Mouse (Mus musculus): ENCODE results near the gene Rhobtb3. TPM values are rescaled to one million over a fixed set of nuclear protein-coding genes. Genes with fewer than 3 reads are reported as not detected.

Gene Rhobtb3
- 2.3 and 11.0 TPM in 2 replicates for polyA plus RNA-seq (2011; ENCODE audit: insufficient read depth, insufficient read length, low replicate concordance, missing spikeins)

DNA sequence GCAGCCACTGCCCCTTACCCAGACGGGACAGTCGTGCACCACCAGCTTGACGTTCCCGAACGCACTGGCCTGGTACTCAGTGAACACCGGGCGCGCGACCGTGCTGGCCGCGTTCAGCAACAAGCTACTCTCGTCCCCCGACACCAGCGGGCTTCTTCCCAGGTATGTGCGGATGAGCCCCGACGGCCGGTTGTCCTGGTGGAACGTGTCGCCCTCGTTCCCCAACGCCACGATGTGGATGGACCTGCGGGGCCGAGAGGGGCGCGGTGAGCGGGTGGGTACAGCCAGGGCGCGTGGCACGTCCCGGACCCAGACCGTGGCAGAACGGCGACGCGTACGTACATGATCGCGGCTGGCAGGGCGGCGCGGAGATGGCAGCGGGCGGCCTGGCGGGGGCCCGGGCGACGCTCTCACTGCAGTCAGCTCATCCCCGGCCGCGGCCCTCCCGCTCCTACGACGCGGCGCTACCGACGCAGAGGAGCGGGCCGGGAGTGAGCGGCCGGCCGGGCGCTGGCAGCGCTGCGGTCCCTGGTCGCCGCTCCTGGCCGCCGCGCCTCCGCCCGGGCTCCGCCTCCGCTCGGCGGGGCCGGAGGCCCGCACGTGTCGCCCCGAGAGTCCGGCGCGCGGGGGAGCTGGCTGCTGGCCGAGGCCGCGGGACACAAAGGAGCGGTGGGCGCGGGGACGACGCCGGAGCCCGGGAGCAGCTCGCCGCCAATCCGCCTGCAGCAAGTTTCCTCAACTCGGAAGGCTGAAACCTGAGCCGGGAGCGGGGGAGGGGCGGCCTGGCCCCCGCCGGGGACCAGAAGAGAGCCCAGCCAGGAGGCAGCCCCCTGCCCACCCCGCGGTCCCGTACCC lies at the start of gene Rhobtb3:
Rhobtb3 (minus strand) TSS at position 737 of the 855 bp plus-strand sequence.
- H3K4me1 ChIP-seq (ENCODE audit: control insufficient read depth, insufficient read depth, low read length) = no peaks in the 10 kb centered on the region
- peak within 1 kb of the TSS; percentile 67 for H3K4me3 ChIP-seq (replicated peaks; ENCODE audit: control insufficient read depth, low read depth, low read length)
- under 1% methylated on average over 110 of the region's 110 CpGs for WGBS
- TF ChIP-seq CTCF (IDR thresholded peaks at IDR 0.05; ENCODE audit: control insufficient read depth, insufficient read depth, low read length) = no peak
- no peak for TF ChIP-seq POLR2A (IDR thresholded peaks at IDR 0.05; ENCODE audit: borderline replicate concordance, control insufficient read depth, low read depth, low read length)
- no peak within 1 kb of the TSS; the same call in 1 of the 2 replicates for H3K27ac ChIP-seq (ENCODE audit: control insufficient read depth, insufficient read depth, low read depth, low read length, poor library complexity)

GRCm38 (mm10) chr13:75992169-75993028 lies 48.7 kb upstream of the Rhobtb3 start:
- 10% methylated on average over 9 of the region's 9 CpGs for WGBS
- Histone ChIP-seq H3K4me3 (replicated peaks; ENCODE audit: control insufficient read depth, low read depth, low read length) (no peak overlapping the region), H3K4me1 (ENCODE audit: control insufficient read depth, insufficient read depth, low read length) (no peaks in the 10 kb centered on the region; the same call in 1 of the 2 replicates), H3K27ac (ENCODE audit: control insufficient read depth, insufficient read depth, low read depth, low read length, poor library complexity) (no peak overlapping the region)
- TF ChIP-seq CTCF (IDR thresholded peaks at IDR 0.05; ENCODE audit: control insufficient read depth, insufficient read depth, low read length) (no peak), POLR2A (IDR thresholded peaks at IDR 0.05; ENCODE audit: borderline replicate concordance, control insufficient read depth, low read depth, low read length) (no peak)

GRCm38 (mm10) chr13:75988096-75988495 lies 44.4 kb upstream of the Rhobtb3 start:
- no peaks in the 10 kb centered on the region; the same call in 1 of the 2 replicates for H3K4me1 ChIP-seq (ENCODE audit: control insufficient read depth, insufficient read depth, low read length)
- H3K27ac ChIP-seq (ENCODE audit: control insufficient read depth, insufficient read depth, low read depth, low read length, poor library complexity) = no peak overlapping the region
- WGBS = 78% methylated on average over 1 of the region's 1 CpGs
- TF ChIP-seq CTCF (IDR thresholded peaks at IDR 0.05; ENCODE audit: control insufficient read depth, insufficient read depth, low read length) = no peak
- TF ChIP-seq POLR2A (IDR thresholded peaks at IDR 0.05; ENCODE audit: borderline replicate concordance, control insufficient read depth, low read depth, low read length) = no peak
- no peak overlapping the region for H3K4me3 ChIP-seq (replicated peaks; ENCODE audit: control insufficient read depth, low read depth, low read length)

DNA sequence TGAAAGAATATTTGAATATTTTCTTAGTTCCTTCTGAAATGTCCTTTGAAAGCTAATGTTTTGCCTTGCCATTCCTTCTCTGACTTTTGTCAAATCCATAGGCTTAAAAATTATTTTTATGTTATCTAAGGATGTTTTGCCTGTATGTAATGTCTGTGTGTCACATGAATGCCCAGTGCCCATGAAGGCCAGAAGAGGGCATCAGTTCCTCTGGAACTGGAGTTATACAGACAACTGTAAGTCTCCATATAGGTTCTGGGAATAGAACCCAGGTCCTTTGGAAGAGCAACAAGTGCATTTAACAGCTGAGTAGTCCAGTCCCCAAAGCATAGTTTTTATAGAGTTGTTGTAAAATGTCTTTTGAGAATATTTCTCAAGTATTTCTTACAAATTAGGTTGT lies 38.2 kb upstream of the Rhobtb3 start:
- TF ChIP-seq POLR2A (IDR thresholded peaks at IDR 0.05; ENCODE audit: borderline replicate concordance, control insufficient read depth, low read depth, low read length) = no peak
- TF ChIP-seq CTCF (IDR thresholded peaks at IDR 0.05; ENCODE audit: control insufficient read depth, insufficient read depth, low read length) = peak; percentile 36
- Histone ChIP-seq H3K4me1 (ENCODE audit: control insufficient read depth, insufficient read depth, low read length) (no peaks in the 10 kb centered on the region), H3K27ac (ENCODE audit: control insufficient read depth, insufficient read depth, low read depth, low read length, poor library complexity) (no peak overlapping the region)

GRCm38 (mm10) chr13:75976649-75977048 lies 32.9 kb upstream of the Rhobtb3 start:
- no peaks in the 10 kb centered on the region; the same call in 1 of the 2 replicates for H3K4me1 ChIP-seq (ENCODE audit: control insufficient read depth, insufficient read depth, low read length)
- 84% methylated on average over 2 of the region's 2 CpGs for WGBS

More for the DNA sequence above, 38.2 kb upstream of the Rhobtb3 start:
- no peak overlapping the region for H3K4me3 ChIP-seq (replicated peaks; ENCODE audit: control insufficient read depth, low read depth, low read length)

GRCm38 (mm10) chr13:75976218-75976617 lies 32.5 kb upstream of the Rhobtb3 start:
- Histone ChIP-seq H3K4me1 (ENCODE audit: control insufficient read depth, insufficient read depth, low read length) (no peaks in the 10 kb centered on the region; the same call in 1 of the 2 replicates), H3K27ac (ENCODE audit: control insufficient read depth, insufficient read depth, low read depth, low read length, poor library complexity) (no peak overlapping the region), H3K4me3 (replicated peaks; ENCODE audit: control insufficient read depth, low read depth, low read length) (no peak overlapping the region)
- WGBS = 64% methylated on average over 2 of the region's 2 CpGs
- no peak for TF ChIP-seq POLR2A (IDR thresholded peaks at IDR 0.05; ENCODE audit: borderline replicate concordance, control insufficient read depth, low read depth, low read length)
- no peak for TF ChIP-seq CTCF (IDR thresholded peaks at IDR 0.05; ENCODE audit: control insufficient read depth, insufficient read depth, low read length)

More at GRCm38 (mm10) chr13:75976649-75977048, 32.9 kb upstream of the Rhobtb3 start:
- TF ChIP-seq POLR2A (IDR thresholded peaks at IDR 0.05; ENCODE audit: borderline replicate concordance, control insufficient read depth, low read depth, low read length) (no peak), CTCF (IDR thresholded peaks at IDR 0.05; ENCODE audit: control insufficient read depth, insufficient read depth, low read length) (no peak)
- Histone ChIP-seq H3K27ac (ENCODE audit: control insufficient read depth, insufficient read depth, low read depth, low read length, poor library complexity) (no peak overlapping the region), H3K4me3 (replicated peaks; ENCODE audit: control insufficient read depth, low read depth, low read length) (no peak overlapping the region)

- H3K4me1 ChIP-seq (ENCODE audit: control insufficient read depth, insufficient read depth, low read length) = no peaks in the 10 kb centered on the region; the same call in 1 of the 2 replicates
- H3K4me3 ChIP-seq (replicated peaks; ENCODE audit: control insufficient read depth, low read depth, low read length) = no peak overlapping the region
- no peak overlapping the region for H3K27ac ChIP-seq (ENCODE audit: control insufficient read depth, insufficient read depth, low read depth, low read length, poor library complexity)
- TF ChIP-seq CTCF (IDR thresholded peaks at IDR 0.05; ENCODE audit: control insufficient read depth, insufficient read depth, low read length) (no peak), POLR2A (IDR thresholded peaks at IDR 0.05; ENCODE audit: borderline replicate concordance, control insufficient read depth, low read depth, low read length) (no peak)
- 61% methylated on average over 1 of the region's 1 CpGs for WGBS
Observed at GRCm38 (mm10) chr13:75975629-75976028, 31.9 kb upstream of the Rhobtb3 start.

DNA sequence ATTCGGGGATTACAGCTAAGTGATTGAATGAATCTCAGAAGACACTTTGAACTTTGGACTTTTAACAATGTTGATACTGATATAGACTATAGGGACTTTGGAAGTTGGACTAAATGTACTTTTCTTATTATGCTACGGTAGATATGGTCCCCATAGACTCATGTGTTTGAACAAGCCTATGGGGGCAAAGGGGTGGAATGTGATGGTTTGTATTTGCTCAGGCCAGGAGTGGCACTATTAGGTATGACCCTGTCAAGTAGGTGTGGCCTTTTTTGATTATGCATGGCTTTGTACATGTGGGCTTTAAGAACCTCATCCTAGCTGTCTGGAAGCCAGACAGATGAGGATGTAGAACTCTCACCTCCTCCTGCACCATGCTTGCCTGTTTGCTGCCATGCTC lies 30.8 kb upstream of the Rhobtb3 start:
- TF ChIP-seq POLR2A (IDR thresholded peaks at IDR 0.05; ENCODE audit: borderline replicate concordance, control insufficient read depth, low read depth, low read length) (no peak), CTCF (IDR thresholded peaks at IDR 0.05; ENCODE audit: control insufficient read depth, insufficient read depth, low read length) (no peak)
- Histone ChIP-seq H3K27ac (ENCODE audit: control insufficient read depth, insufficient read depth, low read depth, low read length, poor library complexity) (no peak overlapping the region), H3K4me3 (replicated peaks; ENCODE audit: control insufficient read depth, low read depth, low read length) (no peak overlapping the region), H3K4me1 (ENCODE audit: control insufficient read depth, insufficient read depth, low read length) (no peaks in the 10 kb centered on the region; the same call in 1 of the 2 replicates)
- WGBS = 81% methylated on average over 2 of the region's 2 CpGs
